Mouse (Mus musculus): ENCODE results near the gene Padi1. TPM values are rescaled to one million over a fixed set of nuclear protein-coding genes. Genes with fewer than 3 reads are reported as not detected.

The Padi1 gene
- polyA plus RNA-seq, 1 experiment, result 0.13 TPM

GRCm38 (mm10) chr4:140857041-140857440 lies 11.5 kb upstream of the Padi1 start:
- Histone ChIP-seq H3K4me3 (ENCODE audit: extremely low read depth, insufficient read depth, insufficient read length) (no peak overlapping the region), H3K27ac (ENCODE audit: insufficient read depth, low read length) (no peak overlapping the region), H3K4me1 (ENCODE audit: control insufficient read depth, insufficient read depth, insufficient read length) (peaks cover 26% of the 10 kb centered on the region; the same call in 1 of the 2 replicates), H3K36me3 (ENCODE audit: control insufficient read depth, insufficient read depth, low read length) (no peaks in the 10 kb centered on the region), H3K27me3 (ENCODE audit: control insufficient read depth, insufficient read depth, low read length) (no peaks in the 10 kb centered on the region)
- no peak for DNase-seq (ENCODE audit: low read depth in 1 of 2, low spot score in 2 of 2)
- TF ChIP-seq CTCF (IDR thresholded peaks at IDR 0.05; ENCODE audit: extremely low read depth, insufficient read depth, insufficient read length, insufficient replicate concordance) (no peak), POLR2A (IDR thresholded peaks at IDR 0.05; ENCODE audit: low read depth, low read length) (no peak)
- WGBS, result 12% methylated on average over 5 of the region's 5 CpGs

GRCm38 (mm10) chr4:140855151-140855550 lies 9.6 kb upstream of the Padi1 start:
- WGBS, result 85% methylated on average over 10 of the region's 10 CpGs
- no peak overlapping the region for H3K4me3 ChIP-seq (ENCODE audit: extremely low read depth, insufficient read depth, insufficient read length)

GRCm38 (mm10) chr4:140854455-140854864 lies 8.9 kb upstream of the Padi1 start:
- no peak for TF ChIP-seq CTCF (IDR thresholded peaks at IDR 0.05; ENCODE audit: extremely low read depth, insufficient read depth, insufficient read length, insufficient replicate concordance)
- TF ChIP-seq POLR2A (IDR thresholded peaks at IDR 0.05; ENCODE audit: low read depth, low read length), result no peak
- H3K27ac ChIP-seq (ENCODE audit: insufficient read depth, low read length), result peak overlapping the region; percentile 12; the same call in 1 of the 2 replicates

More at GRCm38 (mm10) chr4:140855151-140855550, 9.6 kb upstream of the Padi1 start:
- H3K4me1 ChIP-seq (ENCODE audit: control insufficient read depth, insufficient read depth, insufficient read length), result peaks cover 26% of the 10 kb centered on the region; the same call in 1 of the 2 replicates
- no peaks in the 10 kb centered on the region for H3K36me3 ChIP-seq (ENCODE audit: control insufficient read depth, insufficient read depth, low read length)
- no peak for DNase-seq (ENCODE audit: low read depth in 1 of 2, low spot score in 2 of 2)
- peak overlapping the region; percentile 12; the same call in 1 of the 2 replicates for H3K27ac ChIP-seq (ENCODE audit: insufficient read depth, low read length)
- TF ChIP-seq CTCF (IDR thresholded peaks at IDR 0.05; ENCODE audit: extremely low read depth, insufficient read depth, insufficient read length, insufficient replicate concordance) (no peak), POLR2A (IDR thresholded peaks at IDR 0.05; ENCODE audit: low read depth, low read length) (no peak)
- no peaks in the 10 kb centered on the region for H3K27me3 ChIP-seq (ENCODE audit: control insufficient read depth, insufficient read depth, low read length)

GRCm38 (mm10) chr4:140853626-140854025 lies 8.0 kb upstream of the Padi1 start:
- no peak overlapping the region for H3K27ac ChIP-seq (ENCODE audit: insufficient read depth, low read length)
- no peak overlapping the region for H3K4me3 ChIP-seq (ENCODE audit: extremely low read depth, insufficient read depth, insufficient read length)
- H3K36me3 ChIP-seq (ENCODE audit: control insufficient read depth, insufficient read depth, low read length), result no peaks in the 10 kb centered on the region
- TF ChIP-seq CTCF (IDR thresholded peaks at IDR 0.05; ENCODE audit: extremely low read depth, insufficient read depth, insufficient read length, insufficient replicate concordance) (no peak), POLR2A (IDR thresholded peaks at IDR 0.05; ENCODE audit: low read depth, low read length) (no peak)
- H3K4me1 ChIP-seq (ENCODE audit: control insufficient read depth, insufficient read depth, insufficient read length), result peaks cover 16% of the 10 kb centered on the region; the same call in 1 of the 2 replicates
- WGBS, result 65% methylated on average over 8 of the region's 8 CpGs
- no peak for DNase-seq (ENCODE audit: low read depth in 1 of 2, low spot score in 2 of 2)
- no peaks in the 10 kb centered on the region for H3K27me3 ChIP-seq (ENCODE audit: control insufficient read depth, insufficient read depth, low read length)

More at GRCm38 (mm10) chr4:140854455-140854864, 8.9 kb upstream of the Padi1 start:
- DNase-seq (ENCODE audit: low read depth in 1 of 2, low spot score in 2 of 2), result no peak
- Histone ChIP-seq H3K27me3 (ENCODE audit: control insufficient read depth, insufficient read depth, low read length) (no peaks in the 10 kb centered on the region), H3K4me3 (ENCODE audit: extremely low read depth, insufficient read depth, insufficient read length) (no peak overlapping the region), H3K36me3 (ENCODE audit: control insufficient read depth, insufficient read depth, low read length) (no peaks in the 10 kb centered on the region), H3K4me1 (ENCODE audit: control insufficient read depth, insufficient read depth, insufficient read length) (peaks cover 23% of the 10 kb centered on the region; the same call in 1 of the 2 replicates)
- WGBS, result 61% methylated on average over 10 of the region's 10 CpGs

GRCm38 (mm10) chr4:140849310-140849709 lies 3.7 kb upstream of the Padi1 start:
- no peak overlapping the region for H3K4me3 ChIP-seq (ENCODE audit: extremely low read depth, insufficient read depth, insufficient read length)

DNA sequence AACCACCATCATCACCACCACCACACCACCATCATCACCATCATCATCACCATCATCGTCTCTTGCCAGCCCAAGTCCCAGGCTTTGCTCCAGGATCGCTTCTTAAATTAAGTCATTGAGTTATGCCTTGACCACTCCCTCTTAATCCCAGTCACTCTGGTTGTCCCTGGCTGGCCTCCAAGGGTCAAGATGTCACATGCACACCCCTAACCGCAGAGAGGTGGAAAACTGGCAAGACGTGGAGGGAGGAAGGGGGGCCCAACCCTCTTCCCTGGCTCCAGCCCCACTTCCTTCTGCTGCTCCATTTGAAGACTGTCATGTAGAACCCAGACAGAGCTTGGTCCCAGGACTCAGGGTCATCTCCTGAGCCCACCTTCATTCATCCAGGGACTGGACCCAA lies 587 bp downstream of the Padi1 start:
- no peak overlapping the region for H3K27ac ChIP-seq (ENCODE audit: insufficient read depth, low read length)
- 66% methylated on average over 4 of the region's 4 CpGs for WGBS
- no peaks in the 10 kb centered on the region for H3K27me3 ChIP-seq (ENCODE audit: control insufficient read depth, insufficient read depth, low read length)
- H3K4me3 ChIP-seq (ENCODE audit: extremely low read depth, insufficient read depth, insufficient read length), result no peak overlapping the region
- no peaks in the 10 kb centered on the region for H3K4me1 ChIP-seq (ENCODE audit: control insufficient read depth, insufficient read depth, insufficient read length)
- no peak for TF ChIP-seq POLR2A (IDR thresholded peaks at IDR 0.05; ENCODE audit: low read depth, low read length)
- TF ChIP-seq CTCF (IDR thresholded peaks at IDR 0.05; ENCODE audit: extremely low read depth, insufficient read depth, insufficient read length, insufficient replicate concordance), result no peak
- DNase-seq (ENCODE audit: low read depth in 1 of 2, low spot score in 2 of 2), result no peak
- H3K36me3 ChIP-seq (ENCODE audit: control insufficient read depth, insufficient read depth, low read length), result no peaks in the 10 kb centered on the region

More at GRCm38 (mm10) chr4:140849310-140849709, 3.7 kb upstream of the Padi1 start:
- H3K27ac ChIP-seq (ENCODE audit: insufficient read depth, low read length), result no peak overlapping the region
- TF ChIP-seq POLR2A (IDR thresholded peaks at IDR 0.05; ENCODE audit: low read depth, low read length) (no peak), CTCF (IDR thresholded peaks at IDR 0.05; ENCODE audit: extremely low read depth, insufficient read depth, insufficient read length, insufficient replicate concordance) (no peak)
- no peak for DNase-seq (ENCODE audit: low read depth in 1 of 2, low spot score in 2 of 2)
- no peaks in the 10 kb centered on the region for H3K27me3 ChIP-seq (ENCODE audit: control insufficient read depth, insufficient read depth, low read length)
- no peaks in the 10 kb centered on the region for H3K36me3 ChIP-seq (ENCODE audit: control insufficient read depth, insufficient read depth, low read length)
- 89% methylated on average over 11 of the region's 11 CpGs for WGBS
- H3K4me1 ChIP-seq (ENCODE audit: control insufficient read depth, insufficient read depth, insufficient read length), result peaks cover 5% of the 10 kb centered on the region; the same call in 1 of the 2 replicates

DNA sequence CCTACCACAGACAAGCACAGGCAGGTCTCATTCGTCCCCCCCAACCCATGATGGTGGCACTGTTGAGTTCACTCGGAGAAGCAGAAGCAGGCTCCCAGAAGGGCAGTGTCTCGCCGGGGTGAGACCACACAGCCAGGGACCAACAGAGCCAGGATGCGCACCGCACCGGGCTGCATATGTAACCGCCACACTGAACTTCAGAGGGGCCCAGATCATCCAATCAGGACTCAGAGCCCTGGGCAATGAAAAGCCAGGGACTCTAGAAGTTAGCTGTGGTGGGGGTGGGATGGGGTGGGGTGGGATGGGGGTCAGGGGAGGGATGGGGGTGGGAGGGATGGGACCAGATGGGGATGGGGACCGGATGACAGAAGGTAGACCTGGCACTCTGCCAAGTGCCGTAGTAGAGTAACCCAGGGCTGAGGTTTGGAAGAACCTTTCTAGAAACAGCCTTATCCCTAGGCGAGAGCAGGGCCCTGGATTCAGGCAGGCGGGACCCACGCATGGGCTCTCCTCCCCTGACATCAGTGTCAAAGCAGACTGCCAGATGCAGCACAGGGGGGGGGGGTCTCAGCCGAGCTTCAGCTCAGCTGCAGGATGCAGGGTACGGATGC lies 1.8 kb downstream of the Padi1 start:
- Histone ChIP-seq H3K4me1 (ENCODE audit: control insufficient read depth, insufficient read depth, insufficient read length) (no peaks in the 10 kb centered on the region), H3K27me3 (ENCODE audit: control insufficient read depth, insufficient read depth, low read length) (no peaks in the 10 kb centered on the region), H3K27ac (ENCODE audit: insufficient read depth, low read length) (no peak overlapping the region), H3K4me3 (ENCODE audit: extremely low read depth, insufficient read depth, insufficient read length) (no peak overlapping the region), H3K36me3 (ENCODE audit: control insufficient read depth, insufficient read depth, low read length) (no peaks in the 10 kb centered on the region)
- 80% methylated on average over 15 of the region's 15 CpGs for WGBS
- no peak for TF ChIP-seq POLR2A (IDR thresholded peaks at IDR 0.05; ENCODE audit: low read depth, low read length)
- TF ChIP-seq CTCF (IDR thresholded peaks at IDR 0.05; ENCODE audit: extremely low read depth, insufficient read depth, insufficient read length, insufficient replicate concordance), result no peak
- no peak for DNase-seq (ENCODE audit: low read depth in 1 of 2, low spot score in 2 of 2)

Data from spleen, adult 2 months (tissue).